Mouse (Mus musculus) stomach, postnatal 0 days (tissue): ENCODE measurements around the gene Gm47289.

Experiments used
- CTCF ChIP-seq: IDR thresholded peaks from 2 replicates; pipeline ENCODE4 v1.5.1; 2016; ENCODE audit warnings: antibody characterized with exemption, low read depth, mild to moderate bottlenecking, moderate library complexity
- EP300 ChIP-seq: optimal IDR thresholded peaks from 2 replicates; pipeline ENCODE3; 2016; ENCODE audit warnings: antibody characterized with exemption

GRCm38 (mm10) chr9:119145137-119145536 lies 13.8 kb upstream of the Gm47289 start:
- TF ChIP-seq EP300 (no peak), CTCF (no peak)
